9 mouse cellular contexts compared by ENCODE assay signal in genomic region chr17:17792578-17792977, GRCm38 (mm10). TPM values are rescaled to one million over a fixed set of nuclear protein-coding genes. Genes with fewer than 3 reads are reported as not detected.
A peak's percentile ranks its signal among the peaks of the same experiment; 100 is the strongest.
DNase-seq lines count a peak whose midpoint lies in the region; ATAC-seq and TF ChIP-seq lines count a peak whose summit lies in the region.
"Had no signal": no experiment of that assay in that cellular context is flagged by ENCODE, and none has a peak within 500 bp of the region (broad histone marks: within the 10 kb centered on the region; RNA-seq: fewer than 3 reads in every experiment).

No protein-coding gene starts in this region.

- H3K4me2 ChIP-seq in kidney, embryonic 16.5 days (replicated peaks; ENCODE audit: low read depth, low read length) = no peak overlapping the region

- no peak overlapping the region for H3K27ac ChIP-seq in kidney, embryonic 16.5 days (ENCODE audit: low read length)
- peak overlapping the region; percentile 96 for H3K27ac ChIP-seq in embryonic fibroblast, embryonic 13.5 days (ENCODE audit: insufficient read depth, low read length)
- H3K27ac ChIP-seq in heart, adult 2 months = no peak overlapping the region
- H3K27ac ChIP-seq: macrophage had no signal

- H3K9me3 ChIP-seq in kidney, embryonic 16.5 days (ENCODE audit: low read length) = no peaks in the 10 kb centered on the region

- 0 out of 2 replicates have a peak, but pooled peaks have one; percentile 51 for ATAC-seq in kidney, embryonic 16.5 days (ENCODE audit: low FRiP score, low TSS enrichment)

- 17% methylated on average over 1 of the region's 1 CpGs for WGBS in kidney, embryonic 16.5 days
- 20% methylated on average over 1 of the region's 1 CpGs for WGBS in heart, adult 2 months

- no peak for DNase-seq in kidney, adult 11 months
- DNase-seq in adrenal gland, postnatal 36 days = peak; percentile 25 to 63
- DNase-seq in lung, postnatal 14 days = peak; percentile 11
- no peak for DNase-seq in B cell, adult 2 months
- DNase-seq in urinary bladder, adult 18-20 months (ENCODE audit: low spot score in 2 of 2) = no peak
- no peak for DNase-seq in heart, adult 2 months

- no peak for TF ChIP-seq EP300 in heart, adult 2 months (IDR thresholded peaks at IDR 0.05; ENCODE audit: insufficient read depth, low read depth, low read length)

- H3K27me3 ChIP-seq in kidney, embryonic 16.5 days (ENCODE audit: insufficient read depth, low read length) = no peaks in the 10 kb centered on the region
- no peaks in the 10 kb centered on the region for H3K27me3 ChIP-seq in heart, adult 2 months (ENCODE audit: control insufficient read depth, insufficient read depth, low read length)

- no peak overlapping the region for H3K4me3 ChIP-seq in kidney, embryonic 16.5 days (ENCODE audit: low read length)
- no peak overlapping the region for H3K4me3 ChIP-seq in embryonic fibroblast, embryonic 13.5 days (ENCODE audit: insufficient read depth, low read length)
- no peak overlapping the region for H3K4me3 ChIP-seq in heart, adult 2 months

- H3K36me3 ChIP-seq in kidney, embryonic 16.5 days (ENCODE audit: insufficient read depth, low read length) = no peaks in the 10 kb centered on the region
- H3K36me3 ChIP-seq in heart, adult 2 months (ENCODE audit: control insufficient read depth, insufficient read depth, low read length) = no peaks in the 10 kb centered on the region

- no peak for TF ChIP-seq CTCF in embryonic fibroblast, embryonic 13.5 days (IDR thresholded peaks at IDR 0.05; ENCODE audit: borderline replicate concordance, insufficient read depth, low read length)
- TF ChIP-seq CTCF in heart, adult 2 months (IDR thresholded peaks at IDR 0.05) = no peak

- H3K79me2 ChIP-seq in heart, adult 2 months (replicated peaks; ENCODE audit: control insufficient read depth, insufficient read depth, low read length) = no peaks in the 10 kb centered on the region

- H3K4me1 ChIP-seq in kidney, embryonic 16.5 days (ENCODE audit: insufficient read depth, low read length) = peaks cover 10% of the 10 kb centered on the region
- peaks cover 13% of the 10 kb centered on the region for H3K4me1 ChIP-seq in embryonic fibroblast, embryonic 13.5 days (ENCODE audit: control insufficient read depth, insufficient read depth, low read length)
- no peaks in the 10 kb centered on the region for H3K4me1 ChIP-seq in heart, adult 2 months (ENCODE audit: control insufficient read depth, insufficient read depth, low read length)

- no peak overlapping the region for H3K9ac ChIP-seq in kidney, embryonic 16.5 days (replicated peaks; ENCODE audit: low read length)
- no peak overlapping the region for H3K9ac ChIP-seq in heart, adult 2 months (ENCODE audit: low read depth, low read length)

- TF ChIP-seq POLR2A in embryonic fibroblast, embryonic 13.5 days (IDR thresholded peaks at IDR 0.05; ENCODE audit: low read depth, low read length) = no peak
- no peak for TF ChIP-seq POLR2A in heart, adult 2 months (IDR thresholded peaks at IDR 0.05; ENCODE audit: insufficient read depth, low read depth, low read length)

- intact Hi-C loops in heart, adult 2 months (cut with DNase I) = no loop called here

RNA-seq across cellular contexts. Expression of gene Spaca6, which starts 34.4 kb away (rescaled TPM):
- polyA plus RNA-seq in kidney, embryonic 16.5 days (2015; fragmentation: Nextera tagmentation; extraction: Ambion mirVana) = 30.6 and 44.9 TPM in 2 replicates
- total RNA-seq in adrenal gland, postnatal 36 days (2021) = 10 to 100 TPM; 38.7 to 53.8 TPM
- polyA plus RNA-seq in embryonic fibroblast, embryonic 13.5 days (2011; ENCODE audit: insufficient read length, low read depth, missing spikeins) = 122 and 140 TPM in 2 replicates
- 10 to 100 TPM in 1 of 2 experiments, 1 to 10 TPM in 1; 9.2 to 15.3 TPM for total RNA-seq in heart, adult 2 months (2021)
- polyA plus RNA-seq in heart, adult 2 months (2012; rRNA removed) = 17.8 and 19.3 TPM in 2 replicates

Comparison
In these comparisons a context has a peak if more than half of its experiments do, and no peak if none do; other contexts are left out.
1. DNase-seq: peak in adrenal gland, postnatal 36 days (2 of 2) and lung, postnatal 14 days (single experiment); none in kidney, adult 11 months (single experiment), B cell, adult 2 months (0 of 2), urinary bladder, adult 18-20 months (0 of 2) and heart, adult 2 months (0 of 2).